Mouse (Mus musculus) liver, embryonic 13.5 days (tissue): Measurements from ENCODE around the gene Ttc23l. TPM values are rescaled to one million over a fixed set of nuclear protein-coding genes. Genes with fewer than 3 reads are reported as not detected.

ENCODE experiments used
- ATAC-seq: fragments of 200-750 bp; cut with Nextera tagmentation; 2 replicates; pipeline ENCODE4 v1.8.0; 2017; ENCODE audit warnings: low read depth, mild to moderate bottlenecking, moderate number of reproducible peaks, moderate library complexity
- DNase-seq: peaks from one replicate; pipeline ENCODE4 v3.0.0; 2022
- H3K27ac ChIP-seq: fragments of 300-500 bp; sonication (generic); 2 replicates; pipeline ENCODE4 v1.5.1; 2015; ENCODE audit warnings: moderate library complexity, mild to moderate bottlenecking, inconsistent platforms
- H3K27me3 ChIP-seq: fragments of 300-500 bp; sonication (generic); 2 replicates; pipeline ENCODE4 v1.6.1; 2015; ENCODE audit warnings: mild to moderate bottlenecking, inconsistent platforms
- H3K36me3 ChIP-seq: fragments of 300-500 bp; sonication (generic); 2 replicates; pipeline ENCODE4 v1.6.1; 2015; ENCODE audit warnings: mild to moderate bottlenecking, inconsistent platforms
- H3K4me1 ChIP-seq: fragments of 300-500 bp; sonication (generic); replicated peaks from 2 replicates; pipeline ENCODE4 v1.6.1; 2015; ENCODE audit warnings: inconsistent platforms
- H3K4me2 ChIP-seq: fragments of 300-500 bp; sonication (generic); 2 replicates; pipeline ENCODE4 v1.6.1; 2015; ENCODE audit warnings: inconsistent platforms, mild to moderate bottlenecking, moderate library complexity
- H3K4me3 ChIP-seq: fragments of 300-500 bp; sonication (generic); replicated peaks from 2 replicates; pipeline ENCODE4 v1.5.1; 2015; ENCODE audit warnings: mild to moderate bottlenecking, inconsistent platforms
- H3K9ac ChIP-seq: fragments of 300-500 bp; sonication (generic); 2 replicates; pipeline ENCODE4 v1.6.1; 2015; ENCODE audit warnings: mild to moderate bottlenecking, inconsistent platforms
- H3K9me3 ChIP-seq: fragments of 300-500 bp; sonication (generic); replicated peaks from 2 replicates; pipeline ENCODE4 v1.6.1; 2016; ENCODE audit warnings: inconsistent platforms
- WGBS: fragments of 180-500 bp; shearing (Covaris S2); methylation state at CpG from one replicate; pipeline ENCODE4 v1.1.7; 2015; ENCODE audit not compliant: insufficient replicate concordance; 5-methylcytosine and 5-hydroxymethylcytosine counted together
- polyA plus RNA-seq: library from polyadenylated mRNA; unstranded; fragments of >200 nt; fragmentation: Nextera tagmentation; extraction: Ambion mirVana; gene quantifications from 2 replicates; pipeline ENCODE4 v1.2.1, GENCODE M21; 2015

Gene Ttc23l
- not detected in 2 replicates for polyA plus RNA-seq

- Histone ChIP-seq H3K9me3 (no peaks in the 10 kb centered on the region), H3K4me3 (no peak within 1 kb of the TSS), H3K27me3 (no peaks in the 10 kb centered on the region), H3K4me2 (no peak within 1 kb of the TSS), H3K4me1 (no peaks in the 10 kb centered on the region), H3K9ac (no peak within 1 kb of the TSS), H3K27ac (no peak within 1 kb of the TSS), H3K36me3 (no peaks in the 10 kb centered on the region)
- DNase-seq (no peak), ATAC-seq (no peak)
- 68% methylated on average over 13 of the region's 13 CpGs for WGBS
These were observed at the start of gene Ttc23l for GRCm38 (mm10) chr15:10558465-10558864. Gene Ttc23l (minus strand): TSS chr15:10558668.

- Histone ChIP-seq H3K36me3 (0 out of 2 replicates have a peak, but pooled peaks cover 4% of the 10 kb centered on the region), H3K4me3 (no peak overlapping the region), H3K9me3 (no peaks in the 10 kb centered on the region), H3K4me2 (no peak overlapping the region), H3K9ac (no peak overlapping the region), H3K27ac (no peak overlapping the region), H3K27me3 (no peaks in the 10 kb centered on the region), H3K4me1 (peaks cover 5% of the 10 kb centered on the region; the same call in 1 of the 2 replicates)
- 51% methylated on average over 7 of the region's 7 CpGs for WGBS
- ATAC-seq (no peak), DNase-seq (no peak)
These were observed 40.9 kb upstream of the Ttc23l start for GRCm38 (mm10) chr15:10599413-10599812.

- H3K4me2 ChIP-seq = no peak overlapping the region
- peaks cover 5% of the 10 kb centered on the region; the same call in 1 of the 2 replicates for H3K4me1 ChIP-seq
- H3K9me3 ChIP-seq = no peaks in the 10 kb centered on the region
- H3K4me3 ChIP-seq = no peak overlapping the region
- ATAC-seq = no peak
- no peaks in the 10 kb centered on the region for H3K36me3 ChIP-seq
- no peaks in the 10 kb centered on the region for H3K27me3 ChIP-seq
- no peak overlapping the region for H3K9ac ChIP-seq
- H3K27ac ChIP-seq = no peak overlapping the region
- 74% methylated on average over 16 of the region's 16 CpGs for WGBS
- no peak for DNase-seq
These were observed 40.1 kb upstream of the Ttc23l start for GRCm38 (mm10) chr15:10598259-10599225.

- Histone ChIP-seq H3K9ac (no peak overlapping the region), H3K27ac (no peak overlapping the region), H3K4me3 (no peak overlapping the region), H3K9me3 (no peaks in the 10 kb centered on the region), H3K27me3 (no peaks in the 10 kb centered on the region), H3K4me2 (no peak overlapping the region), H3K36me3 (no peaks in the 10 kb centered on the region), H3K4me1 (peaks cover 5% of the 10 kb centered on the region; the same call in 1 of the 2 replicates)
- DNase-seq (no peak), ATAC-seq (no peak)
- WGBS = 77% methylated on average over 9 of the region's 9 CpGs
These were observed 38.4 kb upstream of the Ttc23l start for GRCm38 (mm10) chr15:10596871-10597270.

GRCm38 (mm10) chr15:10595408-10595807 is 36.9 kb upstream of the Ttc23l start:
- H3K36me3 ChIP-seq = no peaks in the 10 kb centered on the region
- no peak for ATAC-seq
- no peaks in the 10 kb centered on the region for H3K27me3 ChIP-seq
- peaks cover 5% of the 10 kb centered on the region; the same call in 1 of the 2 replicates for H3K4me1 ChIP-seq
- H3K4me3 ChIP-seq = no peak overlapping the region
- H3K9me3 ChIP-seq = no peaks in the 10 kb centered on the region
- WGBS = 74% methylated on average over 6 of the region's 6 CpGs
- no peak overlapping the region for H3K4me2 ChIP-seq
- no peak for DNase-seq
- no peak overlapping the region for H3K9ac ChIP-seq
- no peak overlapping the region for H3K27ac ChIP-seq

GRCm38 (mm10) chr15:10594910-10595309 is 36.4 kb upstream of the Ttc23l start:
- peaks cover 5% of the 10 kb centered on the region; the same call in 1 of the 2 replicates for H3K4me1 ChIP-seq
- H3K27ac ChIP-seq = no peak overlapping the region
- no peaks in the 10 kb centered on the region for H3K27me3 ChIP-seq
- no peak overlapping the region for H3K9ac ChIP-seq
- 78% methylated on average over 10 of the region's 10 CpGs for WGBS
- H3K4me2 ChIP-seq = no peak overlapping the region
- no peaks in the 10 kb centered on the region for H3K36me3 ChIP-seq
- DNase-seq (no peak), ATAC-seq (no peak)
- H3K4me3 ChIP-seq = no peak overlapping the region
- H3K9me3 ChIP-seq = no peaks in the 10 kb centered on the region

GRCm38 (mm10) chr15:10593094-10593493 is 34.6 kb upstream of the Ttc23l start:
- H3K9ac ChIP-seq = no peak overlapping the region
- ATAC-seq (no peak), DNase-seq (no peak)
- no peaks in the 10 kb centered on the region for H3K36me3 ChIP-seq
- no peak overlapping the region for H3K4me3 ChIP-seq
- no peaks in the 10 kb centered on the region for H3K27me3 ChIP-seq
- 68% methylated on average over 6 of the region's 6 CpGs for WGBS
- H3K4me2 ChIP-seq = no peak overlapping the region
- H3K9me3 ChIP-seq = no peaks in the 10 kb centered on the region
- no peak overlapping the region for H3K27ac ChIP-seq
- no peaks in the 10 kb centered on the region for H3K4me1 ChIP-seq

GRCm38 (mm10) chr15:10586565-10586964 is 28.1 kb upstream of the Ttc23l start:
- DNase-seq = no peak
- Histone ChIP-seq H3K9ac (no peak overlapping the region), H3K36me3 (no peaks in the 10 kb centered on the region), H3K9me3 (no peaks in the 10 kb centered on the region), H3K27ac (no peak overlapping the region), H3K4me1 (no peaks in the 10 kb centered on the region), H3K4me2 (no peak overlapping the region), H3K27me3 (no peaks in the 10 kb centered on the region), H3K4me3 (no peak overlapping the region)
- 65% methylated on average over 2 of the region's 2 CpGs for WGBS
- no peak for ATAC-seq

GRCm38 (mm10) chr15:10584359-10585187 is 26.1 kb upstream of the Ttc23l start:
- no peaks in the 10 kb centered on the region for H3K9me3 ChIP-seq
- H3K4me3 ChIP-seq = no peak overlapping the region
- no peaks in the 10 kb centered on the region for H3K27me3 ChIP-seq
- ATAC-seq (no peak), DNase-seq (no peak)
- no peak overlapping the region for H3K27ac ChIP-seq
- H3K4me2 ChIP-seq = no peak overlapping the region
- H3K36me3 ChIP-seq = no peaks in the 10 kb centered on the region
- no peaks in the 10 kb centered on the region for H3K4me1 ChIP-seq
- no peak overlapping the region for H3K9ac ChIP-seq
- 70% methylated on average over 10 of the region's 10 CpGs for WGBS

GRCm38 (mm10) chr15:10583408-10583807 is 24.9 kb upstream of the Ttc23l start:
- Histone ChIP-seq H3K36me3 (no peaks in the 10 kb centered on the region), H3K4me2 (no peak overlapping the region), H3K9ac (no peak overlapping the region), H3K27ac (no peak overlapping the region), H3K4me1 (no peaks in the 10 kb centered on the region), H3K4me3 (no peak overlapping the region), H3K9me3 (no peaks in the 10 kb centered on the region), H3K27me3 (no peaks in the 10 kb centered on the region)
- WGBS = 50% methylated on average over 8 of the region's 8 CpGs
- ATAC-seq (0 out of 2 replicates have a peak, but pooled peaks have one; percentile 53), DNase-seq (peak; percentile 40)

GRCm38 (mm10) chr15:10579159-10579558 is 20.7 kb upstream of the Ttc23l start:
- no peak overlapping the region for H3K9ac ChIP-seq
- no peaks in the 10 kb centered on the region for H3K4me1 ChIP-seq
- H3K27me3 ChIP-seq = no peaks in the 10 kb centered on the region
- ATAC-seq (no peak), DNase-seq (no peak)
- H3K27ac ChIP-seq = no peak overlapping the region
- H3K9me3 ChIP-seq = no peaks in the 10 kb centered on the region
- H3K4me2 ChIP-seq = no peak overlapping the region
- WGBS = 71% methylated on average over 3 of the region's 3 CpGs
- H3K36me3 ChIP-seq = peaks cover 16% of the 10 kb centered on the region
- no peak overlapping the region for H3K4me3 ChIP-seq
